Mouse (Mus musculus) heart, postnatal 0 days (tissue): ENCODE measurements around the gene Tmprss15.
A peak's percentile ranks its signal among the peaks of the same experiment; 100 is the strongest.

Source experiments
- CTCF ChIP-seq: IDR thresholded peaks from 2 replicates; pipeline ENCODE4 v1.5.1; 2016; ENCODE audit warnings: antibody characterized with exemption, control low read depth, low read depth
- EP300 ChIP-seq: IDR thresholded peaks from 2 replicates; pipeline ENCODE4 v1.6.1; 2016; ENCODE audit warnings: antibody characterized with exemption, low read depth

- TF ChIP-seq CTCF = peak; percentile 31; the same call in 1 of the 2 replicates
- TF ChIP-seq EP300 = no peak
These were observed 140.5 kb downstream of the Tmprss15 start for GRCm38 (mm10) chr16:78950359-78950758.
